Mouse (Mus musculus) v-Abl transformed pro-B cells (cell line): ENCODE measurements around the gene Wtap.
"Not testable (repeated sequence)": the region's sequence is repeated elsewhere in the genome, so short reads cannot be mapped to it uniquely, and the experiment has no call there.

ENCODE experiments used
- in situ Hi-C, 2 experiments: fragments of 400-800 bp; cut with MboI; formaldehyde crosslinking; loops; one replicate each; pipeline ENCODE4 v1.15.1; 2025; ENCODE audit not compliant: unreplicated experiment in 2 of 2

The Wtap gene

GRCm38 (mm10) chr17:12983988-12984387 is 10.0 kb downstream of the Wtap start:
- in situ Hi-C loops = loop anchor here in 1 of 2 experiments (25.0 kb wide), 1 partner anchor 672 kb away; the partner anchor contains the start of gene Map3k4

- in situ Hi-C loops = loop anchor here in 1 of 2 experiments (25.0 kb wide), 1 partner anchor 666 kb away; the partner anchor contains the start of gene Map3k4
Observed at GRCm38 (mm10) chr17:12978546-12978945, 15.4 kb downstream of the Wtap start.

GRCm38 (mm10) chr17:12973851-12974250 is 20.1 kb downstream of the Wtap start:
- in situ Hi-C loops = no loop called here

GRCm38 (mm10) chr17:12967173-12967572 is 26.8 kb downstream of the Wtap start:
- in situ Hi-C loops = no loop called here

GRCm38 (mm10) chr17:12963476-12963875 is 30.5 kb downstream of the Wtap start:
- in situ Hi-C loops = no loop called here

GRCm38 (mm10) chr17:12960331-12960873 is 33.6 kb downstream of the Wtap start, which contains the start of gene Acat2:
Gene Acat2 (minus strand): TSS chr17:12960747.
- in situ Hi-C loops = no loop called here

- in situ Hi-C loops = not testable (repeated sequence)
Observed at GRCm38 (mm10) chr17:12959377-12959776, 34.6 kb downstream of the Wtap start.

GRCm38 (mm10) chr17:12956664-12957063 is 37.3 kb downstream of the Wtap start:
- in situ Hi-C loops = no loop called here

- in situ Hi-C loops = no loop called here
Observed at GRCm38 (mm10) chr17:12949669-12950068, 44.3 kb downstream of the Wtap start.

- in situ Hi-C loops = no loop called here
Observed at GRCm38 (mm10) chr17:12942459-12943162, 51.4 kb downstream of the Wtap start.

GRCm38 (mm10) chr17:12941543-12942260 is 52.3 kb downstream of the Wtap start:
- in situ Hi-C loops = no loop called here

GRCm38 (mm10) chr17:12940151-12940805 is 53.7 kb downstream of the Wtap start, which contains the start of gene Acat3:
Gene Acat3 (minus strand): TSS chr17:12940600.
- in situ Hi-C loops = no loop called here

GRCm38 (mm10) chr17:12939377-12940148 is 54.4 kb downstream of the Wtap start:
- in situ Hi-C loops = not testable (repeated sequence)

GRCm38 (mm10) chr17:12938077-12938476 is 55.9 kb downstream of the Wtap start:
- in situ Hi-C loops = no loop called here

- in situ Hi-C loops = no loop called here
Observed at GRCm38 (mm10) chr17:12937412-12937970, 56.5 kb downstream of the Wtap start.

GRCm38 (mm10) chr17:12935719-12936118 is 58.2 kb downstream of the Wtap start:
- in situ Hi-C loops = no loop called here

GRCm38 (mm10) chr17:12931576-12931975 is 62.4 kb downstream of the Wtap start:
- in situ Hi-C loops = not testable (repeated sequence)

- in situ Hi-C loops = no loop called here
Observed at GRCm38 (mm10) chr17:12925703-12926180, 68.2 kb downstream of the Wtap start.

- in situ Hi-C loops = no loop called here
Observed at GRCm38 (mm10) chr17:12925001-12925400, 69.0 kb downstream of the Wtap start.

- in situ Hi-C loops = no loop called here
Observed at GRCm38 (mm10) chr17:12921073-12921472, 72.9 kb downstream of the Wtap start.
